Mouse (Mus musculus) cerebellum, postnatal 36 days (tissue): ENCODE measurements around the gene Onecut1.

Source experiments
- DNase-seq, 2 experiments: peaks; one replicate each; pipeline ENCODE4 v3.0.0; 2021 to 2022; ENCODE audit warnings: mixed read lengths in 2 of 2

Gene Onecut1

DNA sequence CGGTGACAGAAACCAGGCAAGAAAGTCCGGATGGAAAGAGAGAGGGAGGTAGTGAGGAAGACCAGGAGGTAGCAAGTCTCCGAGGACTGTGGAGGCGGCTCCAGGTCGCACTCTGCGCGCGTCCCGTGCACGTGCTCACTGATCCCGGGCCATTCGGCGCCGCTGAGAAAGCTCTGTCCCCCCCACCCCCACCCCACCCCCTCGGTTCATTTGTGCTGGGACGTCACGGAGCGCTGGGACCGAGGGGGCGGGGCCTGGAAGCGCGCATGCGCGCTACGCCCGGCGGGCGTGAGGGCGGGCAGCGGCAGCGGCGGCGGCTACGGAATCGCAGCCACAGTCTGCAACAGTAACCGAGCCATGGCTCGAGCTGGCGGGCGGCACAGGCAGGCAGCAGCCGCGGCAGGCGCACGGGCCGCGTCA, at the start of gene Onecut1:
Onecut1 (plus strand) TSS at position 361 of the 420 bp plus-strand sequence.
- DNase-seq, result peak; percentile 36 to 53

GRCm38 (mm10) chr9:74819736-74820511, 41.8 kb upstream of the Onecut1 start:
- peak; percentile 8 for DNase-seq

DNA sequence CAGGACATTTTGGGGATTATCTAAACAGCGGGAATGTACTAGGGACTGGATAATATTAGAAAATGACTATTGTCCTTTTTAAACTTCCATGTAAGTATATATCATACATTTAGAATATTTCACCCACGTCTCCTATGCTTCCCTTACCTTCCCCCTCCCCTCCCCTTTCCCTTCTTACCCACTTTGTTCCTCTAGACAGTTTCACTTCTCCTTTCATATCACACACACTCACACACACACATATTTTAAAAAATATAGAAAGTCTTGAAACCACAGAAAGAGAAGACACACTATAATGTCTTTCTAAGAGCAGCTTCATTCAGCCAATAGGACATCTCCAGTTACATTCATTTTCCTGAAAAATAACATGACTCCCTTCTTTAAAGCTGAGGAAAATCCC, 36.6 kb upstream of the Onecut1 start:
- DNase-seq, result no peak

DNA sequence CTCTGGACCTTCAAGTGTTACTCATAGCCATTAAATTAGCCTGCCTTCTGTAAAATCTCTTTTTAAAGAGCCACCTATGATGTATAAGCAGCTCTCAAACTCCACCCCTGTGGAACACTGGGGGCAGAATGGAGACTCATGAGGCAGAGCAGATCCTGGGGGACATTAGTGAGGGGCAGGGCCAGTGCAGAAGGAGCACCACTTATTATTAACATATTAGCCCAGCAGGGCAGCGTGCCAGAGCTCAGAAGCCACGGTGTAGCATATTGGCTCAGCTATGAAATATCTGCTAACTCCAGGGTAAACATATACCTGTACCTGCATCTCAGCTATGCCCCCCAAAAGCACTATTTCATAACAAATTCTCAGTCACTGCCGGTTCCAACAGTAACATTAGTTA, 32.5 kb upstream of the Onecut1 start:
- DNase-seq, result no peak

DNA sequence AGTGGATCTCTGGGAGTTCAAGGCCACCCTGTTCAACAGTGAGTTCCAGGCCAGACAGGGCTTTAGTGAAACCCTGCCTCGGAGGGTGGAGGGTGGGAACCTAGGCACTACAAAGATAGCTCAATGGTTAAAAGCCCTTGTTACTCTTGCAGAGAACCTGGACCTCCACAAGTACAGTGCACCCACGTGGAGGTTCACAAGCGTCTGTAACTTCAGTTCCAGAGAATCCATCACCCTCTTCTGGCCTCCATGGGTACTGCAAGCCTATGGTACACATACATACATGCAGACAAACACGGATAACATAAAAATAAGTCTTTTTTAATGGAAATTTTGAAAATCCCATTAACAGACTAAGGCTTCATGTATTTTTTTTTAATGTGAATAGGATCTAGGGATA, 18.8 kb upstream of the Onecut1 start:
- DNase-seq, result no peak

GRCm38 (mm10) chr9:74846867-74847830, 14.6 kb upstream of the Onecut1 start:
- DNase-seq, result no peak

DNA sequence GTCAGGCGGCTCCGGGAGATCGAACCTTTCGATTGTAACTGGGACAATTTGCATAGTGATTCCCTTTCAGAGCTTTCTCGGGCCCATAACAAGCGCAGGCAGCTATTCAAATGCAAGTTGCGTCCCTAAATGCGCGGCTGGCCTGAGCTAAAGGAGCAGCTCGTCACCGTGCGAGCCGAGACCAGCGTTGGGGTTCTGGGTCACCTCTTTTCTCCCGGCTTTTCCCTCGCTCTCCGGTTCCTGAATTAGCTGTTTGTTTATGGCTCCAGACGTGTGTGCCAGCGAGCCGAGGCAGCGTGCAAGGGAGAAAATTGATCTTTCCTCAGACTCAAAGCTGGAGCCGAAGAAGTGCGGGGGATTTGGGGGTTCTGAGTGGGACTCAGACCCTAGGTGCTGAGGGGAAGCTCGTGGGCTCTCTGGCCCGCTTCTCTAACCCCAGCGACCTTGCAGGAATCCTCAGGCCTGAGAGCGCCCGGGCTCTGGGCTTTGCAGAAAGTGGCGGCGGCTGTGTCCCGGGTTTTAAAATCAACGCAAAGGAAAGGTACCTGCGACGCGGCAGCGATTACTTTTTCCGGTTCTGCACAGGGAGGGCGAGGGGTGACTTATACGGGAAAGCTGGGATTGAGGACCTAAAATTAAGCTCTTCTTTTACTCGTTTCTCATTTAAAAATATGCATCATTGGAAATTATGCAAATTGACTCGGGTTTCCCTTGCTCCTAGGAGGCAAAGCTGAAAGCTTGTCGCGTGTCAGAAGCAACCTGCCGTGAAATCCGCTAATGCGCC, 13.1 kb upstream of the Onecut1 start:
- DNase-seq, result no peak

- DNase-seq, result peak in 1 of 2 experiments; percentile 39
Observed at GRCm38 (mm10) chr9:74849195-74849978, 12.3 kb upstream of the Onecut1 start.

DNA sequence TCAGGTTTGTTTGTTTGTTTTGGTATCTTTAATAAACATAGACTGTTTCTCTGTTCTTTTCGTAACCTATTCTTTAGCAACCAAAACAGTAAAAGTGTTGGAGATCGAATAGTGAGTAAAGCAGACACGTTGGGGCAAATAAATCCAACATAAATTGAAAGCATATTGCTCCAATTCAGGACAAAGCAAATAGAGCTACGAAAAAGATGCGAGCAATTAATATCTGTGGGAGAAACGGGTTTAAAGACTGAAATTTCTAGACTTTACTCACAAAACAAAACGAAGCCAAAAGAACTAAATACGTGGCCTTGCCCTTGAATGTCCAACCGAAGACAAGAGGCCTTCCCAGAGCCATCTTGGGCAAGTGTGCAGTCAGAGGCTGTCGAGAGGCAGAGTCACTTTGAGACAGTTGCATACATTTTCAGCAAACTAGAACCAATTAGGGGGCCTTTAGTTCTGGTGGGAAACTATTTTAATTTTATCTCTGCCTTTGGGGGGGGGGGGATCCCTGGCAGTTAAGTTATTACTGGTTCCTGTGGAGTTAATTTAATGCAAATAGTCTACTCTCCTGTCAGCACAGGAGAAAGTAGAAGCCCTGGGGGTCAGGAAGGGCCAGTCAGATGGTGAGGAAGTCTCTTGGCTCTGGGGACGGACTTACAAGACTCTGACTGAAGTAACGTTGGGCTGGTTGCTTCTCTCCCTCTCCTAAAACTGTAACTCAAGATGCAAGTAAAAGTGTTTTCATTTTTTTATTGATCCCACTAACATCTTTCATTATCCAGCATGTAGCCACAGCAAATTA, 11.5 kb upstream of the Onecut1 start:
- DNase-seq, result no peak

DNA sequence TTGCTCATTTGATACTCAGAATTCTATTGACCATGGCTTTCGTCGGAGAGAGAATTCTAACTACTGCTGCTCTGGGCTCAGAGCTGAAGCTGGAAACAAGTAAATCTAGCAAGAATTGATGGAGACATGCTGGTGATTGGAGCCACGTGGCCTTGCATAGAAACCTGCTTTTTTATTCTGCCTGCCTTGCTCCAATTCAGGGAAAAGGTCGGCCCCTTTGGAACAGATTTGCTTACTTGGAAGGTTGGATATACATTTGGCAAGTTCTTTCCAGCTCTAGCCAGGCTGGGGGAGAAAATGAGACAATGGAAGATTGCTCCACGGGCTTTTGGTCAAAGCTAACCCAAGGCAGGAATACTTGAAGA, 11.0 kb upstream of the Onecut1 start:
- DNase-seq, result no peak

DNA sequence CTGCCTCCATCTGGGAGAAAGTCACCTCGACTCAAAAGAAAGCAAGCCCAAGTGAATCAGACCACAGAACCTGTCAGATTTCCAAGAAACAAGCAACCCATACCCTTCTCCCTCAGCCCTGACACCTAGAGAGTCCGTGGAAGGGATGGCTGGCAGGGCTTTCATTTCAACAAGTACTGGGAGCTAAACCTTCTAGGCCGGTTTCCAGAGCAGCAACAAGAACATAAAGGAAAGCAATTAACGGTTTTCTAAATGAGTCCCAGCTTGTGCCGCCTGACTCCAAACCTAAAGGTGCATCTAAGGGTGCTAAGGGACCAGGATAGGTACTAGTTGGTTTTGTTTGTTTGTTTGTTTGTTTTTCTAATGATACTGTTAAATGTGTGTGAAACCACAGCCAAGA, 10.1 kb upstream of the Onecut1 start:
- DNase-seq, result no peak

GRCm38 (mm10) chr9:74852361-74852760, 9.4 kb upstream of the Onecut1 start:
- DNase-seq, result no peak

- DNase-seq, result no peak
Observed at GRCm38 (mm10) chr9:74853191-74854072, 8.3 kb upstream of the Onecut1 start.

GRCm38 (mm10) chr9:74854073-74854591, 7.6 kb upstream of the Onecut1 start:
- DNase-seq, result no peak

DNA sequence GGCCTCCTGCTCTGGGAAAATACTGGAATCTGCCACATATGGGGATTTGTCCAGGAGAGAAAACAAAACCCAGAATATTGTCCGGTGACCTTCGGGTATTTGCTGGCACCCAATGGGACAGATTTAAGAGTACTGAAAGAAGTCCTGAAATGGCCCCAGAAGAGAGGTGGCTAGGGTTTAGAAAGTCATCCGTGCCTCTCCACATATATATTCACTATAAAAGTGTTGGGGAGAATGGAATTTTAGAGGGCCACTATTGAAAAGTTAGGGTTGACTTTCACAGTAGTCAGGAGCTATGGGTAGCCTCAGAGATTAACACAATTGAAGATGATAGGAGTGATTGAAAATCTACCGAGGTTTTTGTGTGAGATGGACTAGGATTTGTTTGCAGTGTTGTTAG, 6.3 kb upstream of the Onecut1 start:
- DNase-seq, result no peak

GRCm38 (mm10) chr9:74856578-74857507, 4.9 kb upstream of the Onecut1 start:
- DNase-seq, result no peak

DNA sequence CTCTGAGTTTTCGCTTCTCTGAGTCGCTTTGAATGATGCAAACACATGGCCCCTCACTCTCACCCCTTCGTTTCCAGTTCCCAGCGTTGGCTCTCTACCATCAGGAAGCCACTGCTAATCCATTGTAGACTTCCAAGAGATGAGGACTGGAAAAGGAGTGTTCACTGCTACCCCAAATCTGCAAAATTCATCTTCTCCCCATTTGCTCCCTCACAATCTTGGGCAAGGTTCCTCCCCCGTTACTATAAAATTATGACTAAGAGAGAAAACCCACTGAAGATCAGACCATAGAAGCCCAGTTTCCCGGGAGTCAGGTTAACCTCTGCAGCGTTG, 4.2 kb upstream of the Onecut1 start:
- no peak for DNase-seq

GRCm38 (mm10) chr9:74858111-74858510, 3.6 kb upstream of the Onecut1 start:
- no peak for DNase-seq

DNA sequence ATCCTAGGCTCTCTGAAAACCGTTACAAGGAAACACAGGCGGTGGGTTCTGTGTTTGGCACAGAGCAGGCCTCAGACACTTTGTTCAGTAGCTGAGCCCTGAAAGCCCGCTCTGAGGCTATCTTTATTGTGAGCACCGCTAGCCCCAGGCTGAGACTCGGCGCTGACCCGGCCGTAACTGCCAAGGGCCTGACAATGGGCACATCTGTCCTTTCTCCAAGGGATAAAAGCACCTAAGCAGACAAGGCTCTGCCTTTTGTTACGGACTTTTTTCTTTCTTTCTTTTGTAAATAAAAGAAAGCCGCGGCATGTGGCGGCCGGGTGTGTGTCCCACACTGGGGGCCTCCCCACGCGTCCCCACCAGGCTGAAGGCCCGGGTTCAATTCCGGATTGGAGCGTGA, 1.3 kb upstream of the Onecut1 start:
- no peak for DNase-seq
